ENCODE assay signal across 16 mouse cellular contexts in the genomic region with DNA sequence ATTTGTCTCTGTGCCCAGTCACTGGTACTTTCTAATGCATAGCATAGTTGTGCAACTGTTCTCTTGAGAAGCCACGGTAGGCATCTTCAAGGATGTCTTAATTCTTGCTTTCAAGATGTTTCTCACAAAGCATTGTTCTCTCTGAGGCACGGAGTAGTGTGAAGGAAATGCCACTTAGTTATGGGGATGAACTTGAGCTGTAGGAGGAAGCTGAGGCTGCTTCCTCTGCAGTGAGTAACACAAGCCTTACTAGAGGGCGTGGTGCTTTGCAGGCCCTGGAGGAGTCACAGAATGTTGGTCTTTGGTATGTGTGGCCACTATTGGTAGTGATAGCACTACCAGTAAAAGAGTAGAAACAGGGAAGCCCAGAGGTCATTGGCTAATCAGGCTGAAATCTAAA. TPM values are rescaled to one million over a fixed set of nuclear protein-coding genes. Genes with fewer than 3 reads are reported as not detected.
A peak's percentile ranks its signal among the peaks of the same experiment; 100 is the strongest.
DNase-seq lines count a peak whose midpoint lies in the region; ATAC-seq and TF ChIP-seq lines count a peak whose summit lies in the region.
"Had no signal": no experiment of that assay in that cellular context is flagged by ENCODE, and none has a peak within 500 bp of the region (broad histone marks: within the 10 kb centered on the region; RNA-seq: fewer than 3 reads in every experiment).

No protein-coding gene starts in this region.

- peaks cover 4% of the 10 kb centered on the region; the same call in 1 of the 2 replicates for H3K4me1 ChIP-seq in kidney, embryonic 15.5 days
- H3K4me1 ChIP-seq in stomach, postnatal 0 days (replicated peaks; ENCODE audit: control insufficient read depth, insufficient read depth), result no peaks in the 10 kb centered on the region
- H3K4me1 ChIP-seq: embryonic facial prominence, embryonic 15.5 days; forebrain, embryonic 12.5 days; hindbrain, embryonic 13.5 days; limb, embryonic 10.5 days had no signal

- ATAC-seq in kidney, embryonic 15.5 days (replicated peaks; ENCODE audit: low FRiP score), result no peak
- peak; percentile 60; the same call in 1 of the 2 replicates for ATAC-seq in stomach, postnatal 0 days (ENCODE audit: low FRiP score, low TSS enrichment)
- ATAC-seq: CD4-positive, CD25-positive, alpha-beta regulatory T cell, adult 4 months; intestine, postnatal 0 days had no signal

- H3K27ac ChIP-seq in kidney, embryonic 15.5 days, result no peak overlapping the region
- H3K27ac ChIP-seq in stomach, postnatal 0 days (replicated peaks), result no peak overlapping the region
- H3K27ac ChIP-seq: embryonic facial prominence, embryonic 15.5 days; forebrain, embryonic 12.5 days; heart, embryonic 10.5 days; hindbrain, embryonic 13.5 days; limb, embryonic 10.5 days had no signal

- H3K9me3 ChIP-seq in kidney, embryonic 15.5 days (replicated peaks), result no peaks in the 10 kb centered on the region
- H3K9me3 ChIP-seq in stomach, postnatal 0 days (ENCODE audit: control insufficient read depth, low read length), result no peaks in the 10 kb centered on the region
- H3K9me3 ChIP-seq: embryonic facial prominence, embryonic 15.5 days; forebrain, embryonic 12.5 days; heart, embryonic 10.5 days; hindbrain, embryonic 13.5 days; limb, embryonic 10.5 days had no signal

- H3K4me3 ChIP-seq in kidney, embryonic 15.5 days (replicated peaks), result no peak overlapping the region
- no peak overlapping the region for H3K4me3 ChIP-seq in stomach, postnatal 0 days (ENCODE audit: low read depth, low read length)
- H3K4me3 ChIP-seq: embryonic facial prominence, embryonic 15.5 days; forebrain, embryonic 12.5 days; heart, embryonic 10.5 days; hindbrain, embryonic 13.5 days; limb, embryonic 10.5 days had no signal

- peak; percentile 16 for DNase-seq in kidney, adult 9 months
- DNase-seq in lung, postnatal 10 days, result peak; percentile 16
- DNase-seq in lung, postnatal 25 days (ENCODE audit: low spot score), result no peak
- peak; percentile 8 for DNase-seq in c-Kit-positive CD71-negative TER-119-negative erythroid progenitor cells, embryonic 14.5 days (ENCODE audit: low read depth)
- DNase-seq in stomach, postnatal 0 days (ENCODE audit: low spot score), result no peak
- DNase-seq in left cerebral cortex, adult 8-10 months (ENCODE audit: low spot score in 2 of 2), result no peak
- DNase-seq: cerebellum, adult 11-12 months; layer of hippocampus, postnatal 36 days had no signal

- 71% methylated on average over 3 of the region's 3 CpGs for WGBS in kidney, embryonic 15.5 days
- WGBS in stomach, postnatal 0 days, result 71% methylated on average over 3 of the region's 3 CpGs

- TF ChIP-seq CTCF in stomach, postnatal 0 days (IDR thresholded peaks at IDR 0.05; ENCODE audit: low read depth), result no peak

- H3K36me3 ChIP-seq in kidney, embryonic 15.5 days, result no peaks in the 10 kb centered on the region
- no peaks in the 10 kb centered on the region for H3K36me3 ChIP-seq in stomach, postnatal 0 days (ENCODE audit: control insufficient read depth, insufficient read depth, low read length)
- H3K36me3 ChIP-seq: embryonic facial prominence, embryonic 15.5 days; forebrain, embryonic 12.5 days; heart, embryonic 10.5 days; hindbrain, embryonic 13.5 days; limb, embryonic 10.5 days had no signal

- no peak overlapping the region for H3K4me2 ChIP-seq in kidney, embryonic 15.5 days
- no peak overlapping the region for H3K4me2 ChIP-seq in stomach, postnatal 0 days (replicated peaks; ENCODE audit: low read depth)
- H3K4me2 ChIP-seq: embryonic facial prominence, embryonic 15.5 days; forebrain, embryonic 12.5 days; hindbrain, embryonic 13.5 days had no signal

- no peak for TF ChIP-seq EP300 in stomach, postnatal 0 days (optimal IDR thresholded peaks at IDR 0.05)

- H3K9ac ChIP-seq in kidney, embryonic 15.5 days, result no peak overlapping the region
- H3K9ac ChIP-seq in stomach, postnatal 0 days (ENCODE audit: low read length), result no peak overlapping the region
- H3K9ac ChIP-seq: embryonic facial prominence, embryonic 15.5 days; forebrain, embryonic 12.5 days; hindbrain, embryonic 13.5 days had no signal

- H3K27me3 ChIP-seq in kidney, embryonic 15.5 days, result no peaks in the 10 kb centered on the region
- H3K27me3 ChIP-seq in stomach, postnatal 0 days (ENCODE audit: control insufficient read depth, insufficient read depth, low read length), result no peaks in the 10 kb centered on the region
- H3K27me3 ChIP-seq: embryonic facial prominence, embryonic 15.5 days; hindbrain, embryonic 13.5 days had no signal

RNA-seq across cellular contexts. Expression of a gene that starts 17.0 kb away (rescaled TPM):
- 31.1 and 33.5 TPM in 2 replicates for polyA plus RNA-seq in kidney, embryonic 15.5 days (2015; fragmentation: Nextera tagmentation; extraction: Ambion mirVana)
- polyA plus RNA-seq in stomach, postnatal 0 days (2015; fragmentation: Nextera tagmentation; extraction: Ambion mirVana), result 11.7 and 13.3 TPM in 2 replicates
- 10 to 100 TPM; 24.2 to 26.9 (median 25.5) TPM for total RNA-seq in left cerebral cortex, adult 8-10 months (2022)

Comparison
In these comparisons a context has a peak if more than half of its experiments do, and no peak if none do; other contexts are left out.
1. DNase-seq: peak in kidney, adult 9 months (single experiment), lung, postnatal 10 days (single experiment) and c-Kit-positive CD71-negative TER-119-negative erythroid progenitor cells, embryonic 14.5 days (single experiment); none in lung, postnatal 25 days (single experiment), stomach, postnatal 0 days (single experiment) and left cerebral cortex, adult 8-10 months (0 of 2).